Mouse (Mus musculus): Measurements from ENCODE around the gene Cpeb3.

DNA sequence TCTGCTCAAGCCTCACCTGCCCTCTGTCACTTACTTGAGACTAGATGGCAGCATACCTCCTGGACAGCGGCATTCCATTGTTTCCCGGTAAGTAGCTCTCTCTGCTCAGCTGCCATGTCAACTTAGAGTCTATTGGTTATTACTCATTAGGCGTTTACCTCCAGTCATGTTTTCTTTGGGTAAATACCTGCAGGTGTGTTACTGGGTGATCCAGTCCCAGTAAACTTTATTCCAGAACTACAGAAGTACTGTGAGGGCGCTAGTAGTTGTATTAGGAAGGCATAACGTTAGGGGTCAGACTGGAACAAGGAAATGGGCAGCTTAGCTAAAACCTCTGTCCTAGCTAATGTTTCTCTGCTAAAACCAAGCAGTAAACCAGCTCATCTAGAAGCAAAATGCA lies 203.8 kb downstream of the Cpeb3 start:
- no peak for TF ChIP-seq CTCF (IDR thresholded peaks at IDR 0.05; ENCODE audit: control insufficient read depth, insufficient read depth, insufficient replicate concordance, low read depth, low read length)
- TF ChIP-seq POLR2A (IDR thresholded peaks at IDR 0.05; ENCODE audit: control insufficient read depth, low read depth, low read length) = no peak
